Mouse (Mus musculus): Measurements from ENCODE around the gene Maco1. TPM values are rescaled to one million over a fixed set of nuclear protein-coding genes. Genes with fewer than 3 reads are reported as not detected.

Gene Maco1
- polyA plus RNA-seq, 1 experiment, result 50.0 TPM

DNA sequence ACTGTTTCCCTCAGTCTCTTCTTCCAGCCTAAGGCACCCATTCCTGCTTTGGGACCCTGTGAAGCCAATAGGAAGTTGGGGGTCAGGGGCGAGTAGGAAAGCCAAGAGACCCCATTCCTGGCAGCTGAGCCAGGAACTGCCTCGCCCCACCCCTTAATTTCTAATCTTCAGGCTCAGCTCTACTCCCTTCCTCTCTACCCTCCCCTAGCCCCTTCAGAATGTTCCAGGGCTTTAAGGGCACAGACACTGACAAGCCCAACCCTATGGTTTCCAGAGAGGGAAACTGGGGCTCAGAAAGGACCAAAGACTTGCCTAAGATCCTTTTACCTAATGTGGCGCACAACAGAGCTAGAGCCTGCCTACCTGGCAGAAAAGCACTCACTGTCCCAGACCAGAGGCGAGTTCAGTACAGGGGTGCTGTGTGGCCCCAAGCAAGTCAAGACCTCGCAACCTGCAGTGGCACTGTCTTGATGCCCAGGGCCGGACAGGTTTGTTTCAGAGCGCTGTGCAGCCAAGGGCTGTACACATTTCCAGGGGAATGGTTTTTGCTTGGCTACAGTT is 16.8 kb upstream of the Maco1 start:
- H3K4me1 ChIP-seq (ENCODE audit: control insufficient read depth, insufficient read depth, low read length), result peaks cover 22% of the 10 kb centered on the region
- H3K4me3 ChIP-seq (ENCODE audit: low read depth, low read length), result peak overlapping the region; percentile 39
- peak overlapping the region; percentile 42 for H3K27ac ChIP-seq (ENCODE audit: insufficient read depth, low read length)
- TF ChIP-seq EP300 (IDR thresholded peaks at IDR 0.05; ENCODE audit: insufficient read depth, low read depth, low read length), result no peak
- no peak for TF ChIP-seq POLR2A (IDR thresholded peaks at IDR 0.05; ENCODE audit: insufficient read depth, low read length)
- TF ChIP-seq CTCF (IDR thresholded peaks at IDR 0.05; ENCODE audit: low read depth, low read length), result no peak
- peak overlapping the region; percentile 19 for H3K9ac ChIP-seq (ENCODE audit: low read depth, poor library complexity, severe bottlenecking)
- H3K36me3 ChIP-seq (ENCODE audit: control insufficient read depth, insufficient read depth, low read length, poor library complexity, severe bottlenecking), result no peaks in the 10 kb centered on the region
- H3K27me3 ChIP-seq (ENCODE audit: control insufficient read depth, insufficient read depth, low read length, poor library complexity, severe bottlenecking), result no peaks in the 10 kb centered on the region
- H3K9me3 ChIP-seq (replicated peaks; ENCODE audit: control insufficient read depth, insufficient read depth, low read length, poor library complexity, severe bottlenecking), result no peaks in the 10 kb centered on the region

GRCm38 (mm10) chr4:134869068-134869730 is 16.1 kb upstream of the Maco1 start:
- no peak for TF ChIP-seq POLR2A (IDR thresholded peaks at IDR 0.05; ENCODE audit: insufficient read depth, low read length)
- TF ChIP-seq EP300 (IDR thresholded peaks at IDR 0.05; ENCODE audit: insufficient read depth, low read depth, low read length), result no peak
- no peak for TF ChIP-seq CTCF (IDR thresholded peaks at IDR 0.05; ENCODE audit: low read depth, low read length)
- Histone ChIP-seq H3K36me3 (ENCODE audit: control insufficient read depth, insufficient read depth, low read length, poor library complexity, severe bottlenecking) (no peaks in the 10 kb centered on the region), H3K4me1 (ENCODE audit: control insufficient read depth, insufficient read depth, low read length) (peaks cover 19% of the 10 kb centered on the region), H3K27ac (ENCODE audit: insufficient read depth, low read length) (peak overlapping the region; percentile 29; the same call in 1 of the 2 replicates), H3K9ac (ENCODE audit: low read depth, poor library complexity, severe bottlenecking) (peak overlapping the region; percentile 19), H3K27me3 (ENCODE audit: control insufficient read depth, insufficient read depth, low read length, poor library complexity, severe bottlenecking) (no peaks in the 10 kb centered on the region), H3K4me3 (ENCODE audit: low read depth, low read length) (peak overlapping the region; percentile 39), H3K9me3 (replicated peaks; ENCODE audit: control insufficient read depth, insufficient read depth, low read length, poor library complexity, severe bottlenecking) (no peaks in the 10 kb centered on the region)

DNA sequence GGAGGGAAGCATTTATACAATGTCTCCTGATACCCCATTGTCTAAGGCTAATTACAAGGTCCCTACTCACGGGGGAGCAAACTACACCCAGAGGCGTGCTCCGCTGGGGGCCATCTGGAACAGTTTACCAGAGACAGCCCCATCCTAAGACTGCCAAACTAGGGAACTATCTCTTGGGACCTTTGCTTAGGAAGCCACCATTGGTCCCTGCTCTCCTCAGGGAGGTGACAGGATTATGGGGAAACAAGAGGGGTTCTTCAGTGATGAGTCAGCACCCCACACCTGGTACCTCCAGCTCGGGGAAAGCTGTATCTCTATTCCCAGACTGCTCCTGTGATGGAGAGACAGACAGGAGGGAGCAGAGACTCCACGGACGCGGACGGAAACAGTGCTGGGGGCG is 15.3 kb upstream of the Maco1 start:
- Histone ChIP-seq H3K36me3 (ENCODE audit: control insufficient read depth, insufficient read depth, low read length, poor library complexity, severe bottlenecking) (no peaks in the 10 kb centered on the region), H3K9me3 (replicated peaks; ENCODE audit: control insufficient read depth, insufficient read depth, low read length, poor library complexity, severe bottlenecking) (no peaks in the 10 kb centered on the region), H3K27me3 (ENCODE audit: control insufficient read depth, insufficient read depth, low read length, poor library complexity, severe bottlenecking) (no peaks in the 10 kb centered on the region), H3K27ac (ENCODE audit: insufficient read depth, low read length) (peak overlapping the region; percentile 47; the same call in 1 of the 2 replicates), H3K4me1 (ENCODE audit: control insufficient read depth, insufficient read depth, low read length) (peaks cover 18% of the 10 kb centered on the region), H3K4me3 (ENCODE audit: low read depth, low read length) (peak overlapping the region; percentile 57), H3K9ac (ENCODE audit: low read depth, poor library complexity, severe bottlenecking) (peak overlapping the region; percentile 19)
- TF ChIP-seq CTCF (IDR thresholded peaks at IDR 0.05; ENCODE audit: low read depth, low read length) (no peak), POLR2A (IDR thresholded peaks at IDR 0.05; ENCODE audit: insufficient read depth, low read length) (no peak), EP300 (IDR thresholded peaks at IDR 0.05; ENCODE audit: insufficient read depth, low read depth, low read length) (no peak)

GRCm38 (mm10) chr4:134868065-134868464 is 14.9 kb upstream of the Maco1 start:
- Histone ChIP-seq H3K4me3 (ENCODE audit: low read depth, low read length) (peak overlapping the region; percentile 57), H3K27me3 (ENCODE audit: control insufficient read depth, insufficient read depth, low read length, poor library complexity, severe bottlenecking) (no peaks in the 10 kb centered on the region), H3K9ac (ENCODE audit: low read depth, poor library complexity, severe bottlenecking) (peak overlapping the region; percentile 19; the same call in 1 of the 2 replicates), H3K4me1 (ENCODE audit: control insufficient read depth, insufficient read depth, low read length) (peaks cover 18% of the 10 kb centered on the region), H3K27ac (ENCODE audit: insufficient read depth, low read length) (peak overlapping the region; percentile 47), H3K36me3 (ENCODE audit: control insufficient read depth, insufficient read depth, low read length, poor library complexity, severe bottlenecking) (no peaks in the 10 kb centered on the region), H3K9me3 (replicated peaks; ENCODE audit: control insufficient read depth, insufficient read depth, low read length, poor library complexity, severe bottlenecking) (no peaks in the 10 kb centered on the region)
- no peak for TF ChIP-seq EP300 (IDR thresholded peaks at IDR 0.05; ENCODE audit: insufficient read depth, low read depth, low read length)
- no peak for TF ChIP-seq POLR2A (IDR thresholded peaks at IDR 0.05; ENCODE audit: insufficient read depth, low read length)
- TF ChIP-seq CTCF (IDR thresholded peaks at IDR 0.05; ENCODE audit: low read depth, low read length), result no peak

DNA sequence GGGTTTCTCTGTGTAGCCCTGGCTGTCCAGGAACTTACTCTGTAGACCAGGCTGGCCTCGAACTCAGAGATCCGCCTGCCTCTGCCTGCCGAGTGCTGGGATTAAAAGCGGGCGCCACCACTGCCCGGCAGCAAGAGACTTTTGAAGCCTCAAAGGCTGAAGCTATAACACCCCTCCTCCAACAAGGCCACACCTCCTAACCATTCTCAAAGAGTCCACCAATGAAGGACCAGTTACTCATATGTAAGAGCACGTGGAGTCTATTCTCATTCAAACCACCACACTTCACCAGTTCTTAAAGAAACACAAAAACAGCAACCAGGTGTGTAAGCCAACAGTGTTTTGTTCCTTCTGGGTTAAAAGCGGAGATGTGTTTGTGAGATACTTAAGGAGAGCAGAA is 14.5 kb upstream of the Maco1 start:
- TF ChIP-seq POLR2A (IDR thresholded peaks at IDR 0.05; ENCODE audit: insufficient read depth, low read length) (no peak), CTCF (IDR thresholded peaks at IDR 0.05; ENCODE audit: low read depth, low read length) (no peak), EP300 (IDR thresholded peaks at IDR 0.05; ENCODE audit: insufficient read depth, low read depth, low read length) (no peak)
- peaks cover 18% of the 10 kb centered on the region for H3K4me1 ChIP-seq (ENCODE audit: control insufficient read depth, insufficient read depth, low read length)
- H3K27me3 ChIP-seq (ENCODE audit: control insufficient read depth, insufficient read depth, low read length, poor library complexity, severe bottlenecking), result no peaks in the 10 kb centered on the region
- peak overlapping the region; percentile 19; the same call in 1 of the 2 replicates for H3K9ac ChIP-seq (ENCODE audit: low read depth, poor library complexity, severe bottlenecking)
- H3K36me3 ChIP-seq (ENCODE audit: control insufficient read depth, insufficient read depth, low read length, poor library complexity, severe bottlenecking), result no peaks in the 10 kb centered on the region
- peak overlapping the region; percentile 47 for H3K27ac ChIP-seq (ENCODE audit: insufficient read depth, low read length)
- H3K4me3 ChIP-seq (ENCODE audit: low read depth, low read length), result 0 out of 2 replicates have a peak overlapping the region, but pooled peaks have one; percentile 23
- H3K9me3 ChIP-seq (replicated peaks; ENCODE audit: control insufficient read depth, insufficient read depth, low read length, poor library complexity, severe bottlenecking), result no peaks in the 10 kb centered on the region

DNA sequence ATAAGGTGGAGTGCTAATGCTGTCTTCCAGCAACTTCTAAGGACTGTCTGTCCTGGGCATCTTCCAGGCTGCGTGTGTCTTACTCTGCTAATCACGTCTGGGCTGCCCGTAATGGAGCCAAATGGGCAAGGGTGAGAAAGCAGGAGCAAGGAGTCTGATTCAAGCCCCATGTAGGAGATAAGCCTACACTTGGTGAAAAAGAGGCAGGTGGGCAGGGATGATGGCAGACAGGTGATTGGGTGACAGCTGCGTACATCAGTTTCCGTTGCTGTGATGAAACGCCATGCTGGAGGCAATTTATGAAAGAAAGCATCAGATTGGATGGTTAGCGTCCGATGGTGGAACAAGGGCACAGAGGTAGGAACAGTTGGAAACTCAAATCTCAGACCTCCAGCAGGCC is 14.1 kb upstream of the Maco1 start:
- Histone ChIP-seq H3K9ac (ENCODE audit: low read depth, poor library complexity, severe bottlenecking) (no peak overlapping the region), H3K4me1 (ENCODE audit: control insufficient read depth, insufficient read depth, low read length) (peaks cover 16% of the 10 kb centered on the region), H3K27ac (ENCODE audit: insufficient read depth, low read length) (no peak overlapping the region), H3K9me3 (replicated peaks; ENCODE audit: control insufficient read depth, insufficient read depth, low read length, poor library complexity, severe bottlenecking) (no peaks in the 10 kb centered on the region), H3K4me3 (ENCODE audit: low read depth, low read length) (no peak overlapping the region), H3K36me3 (ENCODE audit: control insufficient read depth, insufficient read depth, low read length, poor library complexity, severe bottlenecking) (no peaks in the 10 kb centered on the region), H3K27me3 (ENCODE audit: control insufficient read depth, insufficient read depth, low read length, poor library complexity, severe bottlenecking) (no peaks in the 10 kb centered on the region)
- no peak for TF ChIP-seq EP300 (IDR thresholded peaks at IDR 0.05; ENCODE audit: insufficient read depth, low read depth, low read length)
- no peak for TF ChIP-seq CTCF (IDR thresholded peaks at IDR 0.05; ENCODE audit: low read depth, low read length)
- no peak for TF ChIP-seq POLR2A (IDR thresholded peaks at IDR 0.05; ENCODE audit: insufficient read depth, low read length)

Data from ES-Bruce4 (cell line).